Mouse (Mus musculus) CH12.LX (cell line): ENCODE measurements at regions not wholly inside any gene's neighbourhood (a gene's known extent, or its start where the extent isn't known, plus 50 kb on each side); places are given as distances from the start of the nearest gene placed in this dataset.

Source experiments
- DNase-seq: peaks from one replicate; pipeline ENCODE4 v3.0.0-alpha.2; 2013; ENCODE audit errors: extremely low read depth
- H3K27ac ChIP-seq: 2 replicates; pipeline ENCODE4 v1.5.1; 2012; ENCODE audit warnings: low read depth, mild to moderate bottlenecking, control low read depth, moderate library complexity; ENCODE audit not compliant: insufficient read depth
- H3K27me3 ChIP-seq: replicated peaks from 2 replicates; pipeline ENCODE3; 2012; ENCODE audit warnings: inconsistent platforms
- H3K36me3 ChIP-seq, 2 experiments: replicated peaks in 1 of 2; 2 replicates each; pipeline versions ENCODE3 to v1.6.1; 2012; ENCODE audit warnings: inconsistent platforms in 1 of 2, low read length in 1 of 2, mild to moderate bottlenecking in 1 of 2, mixed read lengths in 1 of 2, moderate library complexity in 1 of 2; ENCODE audit not compliant: control insufficient read depth in 1 of 2, insufficient read depth in 1 of 2
- H3K4me1 ChIP-seq, 2 experiments: 2 replicates each; pipeline ENCODE4 v1.6.1; 2012; ENCODE audit warnings: inconsistent platforms in 1 of 2, moderate library complexity in 1 of 2; ENCODE audit not compliant: insufficient read depth in 2 of 2, control insufficient read depth in 1 of 2
- H3K4me2 ChIP-seq: 2 replicates; pipeline ENCODE4 v1.6.1; 2012; ENCODE audit warnings: low read depth, mild to moderate bottlenecking, control low read depth; ENCODE audit not compliant: poor library complexity, insufficient read depth, severe bottlenecking
- H3K4me3 ChIP-seq, 3 experiments: fragments of 150-350 bp in 1 of 3; sonication (generic) in 1 of 3; replicated peaks in 1 of 3; 2 replicates each; pipeline versions ENCODE3 to v1.5.1; 2011 to 2012; ENCODE audit warnings: low read depth in 2 of 3, low read length in 2 of 3, mild to moderate bottlenecking in 2 of 3, moderate library complexity in 2 of 3, control low read depth in 1 of 3, improper control_type of control experiment in 1 of 3, inconsistent platforms in 1 of 3, mixed read lengths in 1 of 3; ENCODE audit not compliant: poor library complexity in 1 of 3
- H3K79me2 ChIP-seq: replicated peaks from 2 replicates; pipeline ENCODE4 v1.6.1; 2012; ENCODE audit warnings: mild to moderate bottlenecking, moderate library complexity; ENCODE audit not compliant: control insufficient read depth, poor library complexity, insufficient read depth, severe bottlenecking; ENCODE audit errors: extremely low read depth
- H3K9ac ChIP-seq: 2 replicates; pipeline ENCODE4 v1.6.1; 2012; ENCODE audit warnings: low read depth, mild to moderate bottlenecking, control low read depth, moderate library complexity; ENCODE audit not compliant: insufficient read depth
- H3K9me3 ChIP-seq: replicated peaks from 2 replicates; pipeline ENCODE3; 2012; ENCODE audit warnings: low read length, inconsistent platforms, mixed read lengths
- BHLHE40 ChIP-seq: IDR thresholded peaks from 2 replicates; pipeline ENCODE4 v1.6.1; 2011; ENCODE audit warnings: mild to moderate bottlenecking, low read depth, low read length, improper control_type of control experiment
- CHD1 ChIP-seq: IDR thresholded peaks from 2 replicates; pipeline ENCODE4 v1.6.1; 2012; ENCODE audit warnings: low read depth, low read length, improper control_type of control experiment, inconsistent platforms
- CHD2 ChIP-seq: IDR thresholded peaks from 2 replicates; pipeline ENCODE4 v1.6.1; 2011; ENCODE audit warnings: low read length, improper control_type of control experiment
- HCFC1 ChIP-seq: IDR thresholded peaks from 2 replicates; pipeline ENCODE4 v1.6.1; 2012; ENCODE audit warnings: low read depth, mild to moderate bottlenecking, inconsistent platforms, low read length, improper control_type of control experiment
- IRF4 ChIP-seq: IDR thresholded peaks from 2 replicates; pipeline ENCODE4 v1.6.1; 2014; ENCODE audit warnings: low read depth, mild to moderate bottlenecking, inconsistent platforms, low read length, improper control_type of control experiment
- JUND ChIP-seq: conservative IDR thresholded peaks from 2 replicates; pipeline ENCODE4 v1.6.1; 2011; ENCODE audit warnings: low read depth, low read length, improper control_type of control experiment
- MAZ ChIP-seq: IDR thresholded peaks from 2 replicates; pipeline ENCODE4 v1.6.1; 2012; ENCODE audit warnings: low read depth, mild to moderate bottlenecking, inconsistent platforms, low read length, improper control_type of control experiment, moderate library complexity
- MYC ChIP-seq: IDR thresholded peaks from 2 replicates; pipeline ENCODE4 v1.6.1; 2011; ENCODE audit warnings: low read depth, mild to moderate bottlenecking, improper control_type of control experiment, low read length
- NELFE ChIP-seq: IDR thresholded peaks from 2 replicates; pipeline ENCODE4 v1.6.1; 2011; ENCODE audit warnings: low read depth, low read length, improper control_type of control experiment
- POLR2A ChIP-seq: IDR thresholded peaks from 2 replicates; pipeline ENCODE4 v1.6.1; 2011; ENCODE audit warnings: low read depth, mild to moderate bottlenecking, improper control_type of control experiment, low read length
- RAD21 ChIP-seq: IDR thresholded peaks from 2 replicates; pipeline ENCODE4 v1.6.1; 2011; ENCODE audit warnings: low read depth, mild to moderate bottlenecking, low read length, improper control_type of control experiment, moderate library complexity
- RCOR1 ChIP-seq: conservative IDR thresholded peaks from 2 replicates; pipeline ENCODE4 v1.6.1; 2012; ENCODE audit warnings: low read depth, mild to moderate bottlenecking, inconsistent platforms, low read length, improper control_type of control experiment
- SIN3A ChIP-seq: IDR thresholded peaks from 2 replicates; pipeline ENCODE4 v1.6.1; 2012; ENCODE audit warnings: low read length, improper control_type of control experiment, inconsistent platforms
- SMC3 ChIP-seq: IDR thresholded peaks from 2 replicates; pipeline ENCODE4 v1.6.1; 2011; ENCODE audit warnings: low read depth, low read length, improper control_type of control experiment
- TBP ChIP-seq: conservative IDR thresholded peaks from 2 replicates; pipeline ENCODE4 v1.6.1; 2011; ENCODE audit warnings: low read depth, low read length, improper control_type of control experiment
- TCF12 ChIP-seq: IDR thresholded peaks from 2 replicates; pipeline ENCODE4 v1.6.1; 2014; ENCODE audit warnings: low read depth, mild to moderate bottlenecking, inconsistent platforms, low read length, improper control_type of control experiment
- USF1 ChIP-seq: IDR thresholded peaks from 2 replicates; pipeline ENCODE4 v1.6.1; 2014; ENCODE audit warnings: low read depth, mild to moderate bottlenecking, inconsistent platforms, low read length, improper control_type of control experiment
- ZC3H11A ChIP-seq: IDR thresholded peaks from 2 replicates; pipeline ENCODE4 v1.6.1; 2012; ENCODE audit warnings: low read depth, mild to moderate bottlenecking, inconsistent platforms, low read length, improper control_type of control experiment
- ZKSCAN1 ChIP-seq: IDR thresholded peaks from 2 replicates; pipeline ENCODE4 v1.6.1; 2012; ENCODE audit warnings: low read depth, inconsistent platforms, low read length, improper control_type of control experiment, borderline replicate concordance
- dilution Hi-C: fragments of 300-500 bp; cut with MboI; formaldehyde crosslinking; loops from 2 replicates; pipeline ENCODE4 v1.14.3; 2020; ENCODE audit warnings: low sequenced_read_pairs; ENCODE audit not compliant: extremely low pct_unique_long_range_greater_than_20kb, extremely low pct_ligation_motif_present
- in situ Hi-C: fragments of 300-500 bp; cut with MboI; formaldehyde crosslinking; loops from 3 replicates; pipeline ENCODE4 v1.14.3; 2019; ENCODE audit warnings: low sequenced_read_pairs, low pct_ligation_motif_present, low pct_unique_long_range_greater_than_20kb, mixed read lengths

DNA sequence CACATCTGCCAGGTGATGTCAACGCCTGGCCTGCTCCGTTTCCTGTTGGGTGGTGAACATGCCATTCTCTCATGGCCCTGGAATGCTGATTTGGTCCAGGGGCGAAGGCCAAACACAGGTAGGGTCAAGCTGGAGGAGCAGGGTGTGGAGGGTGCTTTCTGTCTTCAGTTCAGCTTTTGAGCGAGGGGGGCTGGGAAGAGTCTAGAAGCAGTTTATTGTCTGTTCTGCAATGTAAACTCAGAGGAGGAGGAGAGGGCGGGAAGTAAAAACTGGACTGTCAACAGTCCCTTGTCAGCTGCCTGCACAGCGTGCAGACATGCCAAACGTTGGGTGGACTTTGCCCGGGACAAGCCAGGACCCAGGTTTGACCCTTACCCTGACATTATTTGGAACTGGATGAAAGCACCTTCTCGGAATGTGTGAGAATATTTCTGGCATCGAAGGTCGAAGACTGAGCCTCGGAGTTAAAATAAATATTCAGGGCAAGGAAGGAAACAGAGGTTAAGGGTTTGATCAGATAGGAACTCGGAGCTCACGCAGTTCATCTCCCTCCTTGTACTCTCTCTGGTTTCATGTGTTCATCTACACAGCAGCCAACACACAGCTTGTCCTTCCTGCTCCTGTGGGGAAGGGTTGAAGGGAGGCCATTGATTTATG lies 183.3 kb upstream of the Gm5148 start:
- Histone ChIP-seq H3K4me1 (peaks cover 3 to 7% of the 10 kb centered on the region in 2 experiments), H3K79me2 (no peaks in the 10 kb centered on the region), H3K4me2 (no peak overlapping the region), H3K9me3 (no peaks in the 10 kb centered on the region), H3K9ac (no peak overlapping the region), H3K4me3 (no peak overlapping the region), H3K27ac (no peak overlapping the region), H3K27me3 (no peaks in the 10 kb centered on the region), H3K36me3 (no peaks in the 10 kb centered on the region)
- no peak for DNase-seq
- dilution Hi-C loops, result no loop called here
- in situ Hi-C loops, result no loop called here
- TF ChIP-seq CHD2, result no peak

DNA sequence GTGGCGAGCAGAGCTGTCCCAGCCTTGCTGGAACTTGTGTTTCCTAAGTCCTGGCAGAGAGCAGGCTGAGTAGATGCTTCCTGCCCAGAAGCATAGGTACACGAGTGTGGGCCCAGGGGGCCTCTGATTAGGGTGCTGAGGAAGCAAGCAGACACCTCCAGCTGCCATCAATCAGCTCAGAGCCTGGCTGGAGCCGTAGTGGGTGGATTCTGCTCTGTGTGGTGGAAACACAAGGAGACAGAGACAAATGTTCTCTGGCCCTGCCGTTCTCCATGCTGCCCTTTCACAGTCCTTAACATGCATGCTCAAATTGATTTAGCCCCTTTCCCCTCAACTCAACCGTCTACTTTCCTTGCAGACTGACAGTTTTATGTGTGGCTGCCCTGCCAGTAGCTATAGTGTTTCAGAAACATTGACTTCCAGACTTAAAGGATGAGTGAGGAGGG lies 182.5 kb upstream of the Gm5148 start:
- Histone ChIP-seq H3K4me2 (no peak overlapping the region), H3K9me3 (no peaks in the 10 kb centered on the region), H3K9ac (no peak overlapping the region), H3K4me3 (no peak overlapping the region), H3K36me3 (no peaks in the 10 kb centered on the region), H3K27me3 (no peaks in the 10 kb centered on the region), H3K79me2 (no peaks in the 10 kb centered on the region), H3K4me1 (peaks cover 3 to 7% of the 10 kb centered on the region in 2 experiments), H3K27ac (no peak overlapping the region)
- DNase-seq, result no peak
- dilution Hi-C loops (no loop called here), in situ Hi-C loops (no loop called here)
- TF ChIP-seq IRF4 (no peak), ZKSCAN1 (no peak), NELFE (no peak)

DNA sequence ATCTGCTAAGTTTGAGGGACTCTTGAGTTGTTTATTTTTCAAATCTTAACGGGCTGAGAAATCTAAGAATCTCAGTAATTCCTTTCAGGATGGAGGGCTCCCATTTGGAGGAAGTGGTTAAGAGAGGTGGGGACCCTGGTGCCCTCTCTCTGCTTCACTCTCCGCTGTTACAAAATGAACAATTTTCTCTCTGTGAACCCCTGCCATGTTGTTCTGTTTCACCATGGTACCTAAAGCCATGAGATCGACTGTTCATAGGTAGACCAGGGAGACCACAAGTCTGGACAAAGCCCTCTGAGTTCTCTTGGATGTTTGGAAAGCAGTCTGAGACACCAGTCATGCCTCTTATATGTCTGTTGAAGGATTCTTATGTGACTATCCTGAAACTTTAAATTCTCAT lies 179.9 kb upstream of the Gm5148 start:
- in situ Hi-C loops, result no loop called here
- Histone ChIP-seq H3K4me2 (no peak overlapping the region), H3K9me3 (no peaks in the 10 kb centered on the region), H3K4me3 (no peak overlapping the region), H3K4me1 (peaks cover 3 to 7% of the 10 kb centered on the region in 2 experiments), H3K79me2 (no peaks in the 10 kb centered on the region), H3K9ac (no peak overlapping the region), H3K27me3 (no peaks in the 10 kb centered on the region), H3K27ac (no peak overlapping the region), H3K36me3 (no peaks in the 10 kb centered on the region)
- dilution Hi-C loops, result no loop called here
- DNase-seq, result no peak
- no peak for TF ChIP-seq MYC
- no peak for TF ChIP-seq RAD21
- no peak for TF ChIP-seq HCFC1
- no peak for TF ChIP-seq MAZ
- TF ChIP-seq SMC3, result no peak
- TF ChIP-seq USF1, result no peak
- TF ChIP-seq ZC3H11A, result no peak
- no peak for TF ChIP-seq BHLHE40
- TF ChIP-seq TCF12, result no peak
- TF ChIP-seq SIN3A, result no peak
- no peak for TF ChIP-seq JUND
- no peak for TF ChIP-seq POLR2A
- TF ChIP-seq TBP, result no peak
- TF ChIP-seq CHD2, result no peak
- TF ChIP-seq CHD1, result no peak
- TF ChIP-seq RCOR1, result no peak
